Mouse (Mus musculus): ENCODE data around the gene Dhx16.

DNA sequence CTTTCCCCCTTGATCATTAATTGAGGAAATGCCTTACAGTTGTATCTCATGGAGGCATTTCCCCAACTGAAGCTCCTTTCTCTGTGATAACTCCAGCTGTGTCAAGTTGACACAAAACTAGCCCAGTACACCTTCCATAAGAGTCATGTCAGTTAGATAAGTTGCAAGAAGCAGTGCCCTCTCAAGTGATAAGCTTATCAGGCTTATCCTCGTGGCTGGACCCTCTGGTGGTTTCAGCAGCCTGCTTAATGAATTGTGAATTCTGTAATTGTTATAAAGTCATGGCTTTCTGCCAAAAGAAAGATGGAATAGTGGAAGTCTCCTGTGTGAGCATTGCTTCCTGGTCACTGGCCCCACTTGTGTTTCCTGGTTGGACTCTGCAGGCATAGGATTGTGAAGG is 47.9 kb downstream of the Dhx16 start:
- TF ChIP-seq CTCF (conservative IDR thresholded peaks at IDR 0.05; ENCODE audit: low read length) (no peak), POU5F1 (IDR thresholded peaks at IDR 0.05; ENCODE audit: borderline replicate concordance, low read length) (no peak)
